Mouse (Mus musculus) CH12.LX (cell line): ENCODE data around the gene Selenot.

Source experiments
- CTCF ChIP-seq, 2 experiments: IDR thresholded peaks in 1 of 2; conservative IDR thresholded peaks in 1 of 2; 2 replicates each; pipeline ENCODE4 v1.5.1; 2011 to 2012; ENCODE audit warnings: low read depth in 2 of 2, low read length in 2 of 2, improper control_type of control experiment in 1 of 2, inconsistent platforms in 1 of 2, mild to moderate bottlenecking in 1 of 2, moderate library complexity in 1 of 2
- EP300 ChIP-seq: IDR thresholded peaks from 2 replicates; pipeline ENCODE4 v1.6.1; 2011; ENCODE audit warnings: low read length, improper control_type of control experiment
- HCFC1 ChIP-seq: IDR thresholded peaks from 2 replicates; pipeline ENCODE4 v1.6.1; 2012; ENCODE audit warnings: low read depth, mild to moderate bottlenecking, inconsistent platforms, low read length, improper control_type of control experiment
- IRF4 ChIP-seq: IDR thresholded peaks from 2 replicates; pipeline ENCODE4 v1.6.1; 2014; ENCODE audit warnings: low read depth, mild to moderate bottlenecking, inconsistent platforms, low read length, improper control_type of control experiment
- NRF1 ChIP-seq: IDR thresholded peaks from 2 replicates; pipeline ENCODE4 v1.6.1; 2014; ENCODE audit warnings: low read depth, mild to moderate bottlenecking, inconsistent platforms, low read length, improper control_type of control experiment, moderate library complexity
- POLR2A ChIP-seq: IDR thresholded peaks from 2 replicates; pipeline ENCODE4 v1.6.1; 2011; ENCODE audit warnings: low read depth, mild to moderate bottlenecking, improper control_type of control experiment, low read length
- POLR2AphosphoS2 ChIP-seq: IDR thresholded peaks from 2 replicates; pipeline ENCODE4 v1.6.1; 2011; ENCODE audit warnings: low read depth, low read length, improper control_type of control experiment
- RAD21 ChIP-seq: IDR thresholded peaks from 2 replicates; pipeline ENCODE4 v1.6.1; 2011; ENCODE audit warnings: low read depth, mild to moderate bottlenecking, low read length, improper control_type of control experiment, moderate library complexity
- SMC3 ChIP-seq: IDR thresholded peaks from 2 replicates; pipeline ENCODE4 v1.6.1; 2011; ENCODE audit warnings: low read depth, low read length, improper control_type of control experiment
- USF1 ChIP-seq: IDR thresholded peaks from 2 replicates; pipeline ENCODE4 v1.6.1; 2014; ENCODE audit warnings: low read depth, mild to moderate bottlenecking, inconsistent platforms, low read length, improper control_type of control experiment
- ZC3H11A ChIP-seq: IDR thresholded peaks from 2 replicates; pipeline ENCODE4 v1.6.1; 2012; ENCODE audit warnings: low read depth, mild to moderate bottlenecking, inconsistent platforms, low read length, improper control_type of control experiment
- ZMIZ1 ChIP-seq: IDR thresholded peaks from 2 replicates; pipeline ENCODE4 v1.6.1; 2012; ENCODE audit warnings: low read depth, mild to moderate bottlenecking, inconsistent platforms, low read length, improper control_type of control experiment

- TF ChIP-seq IRF4 (no peak), NRF1 (no peak), CTCF (conservative IDR thresholded peaks at IDR 0.05 in 1 of 2, IDR thresholded peaks at IDR 0.05 in 1 of 2; ENCODE audit: low read depth in 2 of 2, low read length in 2 of 2) (no peak), POLR2A (no peak), EP300 (no peak), SMC3 (no peak), ZMIZ1 (no peak), RAD21 (no peak), POLR2AphosphoS2 (no peak), USF1 (no peak), ZC3H11A (no peak), HCFC1 (no peak)
Measured at GRCm38 (mm10) chr3:58608506-58608905, 32.1 kb downstream of the Selenot start.
